Mouse (Mus musculus) thymus, adult 2 months (tissue): ENCODE data around the gene Edil3.

Experiments
- CTCF ChIP-seq: fragments of 200-500 bp; IDR thresholded peaks from 2 replicates; pipeline ENCODE4 v1.5.1; 2012; ENCODE audit warnings: mild to moderate bottlenecking, control low read depth, low read length, moderate library complexity, borderline replicate concordance; ENCODE audit not compliant: control insufficient read depth, poor library complexity, insufficient read depth; ENCODE audit errors: extremely low read depth
- POLR2A ChIP-seq: fragments of 200-500 bp; IDR thresholded peaks from 2 replicates; pipeline ENCODE4 v1.6.1; 2012; ENCODE audit warnings: mild to moderate bottlenecking, low read length, control low read depth, moderate library complexity; ENCODE audit not compliant: control insufficient read depth, poor library complexity, insufficient read depth; ENCODE audit errors: extremely low read depth

- TF ChIP-seq POLR2A = no peak
- no peak for TF ChIP-seq CTCF
These were observed 518.5 kb downstream of the Edil3 start for GRCm38 (mm10) chr13:89339776-89340175.
